Mouse (Mus musculus): ENCODE data around the gene Tef.

Gene Tef

DNA sequence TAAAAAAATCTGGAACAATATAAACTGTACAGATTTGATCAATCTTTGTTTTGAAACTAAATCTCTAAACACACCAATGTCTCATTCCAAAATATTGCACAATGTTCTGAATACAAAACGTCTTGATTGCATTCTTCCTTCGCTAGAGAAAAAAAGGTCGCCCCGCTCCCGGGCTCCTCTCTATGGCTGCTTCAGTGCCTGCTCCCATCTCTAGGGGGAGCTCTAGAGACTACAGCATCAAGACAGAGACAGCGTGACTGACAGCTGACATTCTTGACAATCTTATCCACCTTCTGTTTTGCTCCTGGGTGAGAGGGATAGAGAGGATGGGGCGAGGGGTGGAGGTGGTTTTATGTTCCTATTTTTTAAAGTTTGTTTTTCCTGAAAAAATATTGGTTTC, 46.1 kb downstream of the Tef start:
- DNase-seq (ENCODE audit: low spot score in 2 of 2), result peak; percentile 30 to 68

DNA sequence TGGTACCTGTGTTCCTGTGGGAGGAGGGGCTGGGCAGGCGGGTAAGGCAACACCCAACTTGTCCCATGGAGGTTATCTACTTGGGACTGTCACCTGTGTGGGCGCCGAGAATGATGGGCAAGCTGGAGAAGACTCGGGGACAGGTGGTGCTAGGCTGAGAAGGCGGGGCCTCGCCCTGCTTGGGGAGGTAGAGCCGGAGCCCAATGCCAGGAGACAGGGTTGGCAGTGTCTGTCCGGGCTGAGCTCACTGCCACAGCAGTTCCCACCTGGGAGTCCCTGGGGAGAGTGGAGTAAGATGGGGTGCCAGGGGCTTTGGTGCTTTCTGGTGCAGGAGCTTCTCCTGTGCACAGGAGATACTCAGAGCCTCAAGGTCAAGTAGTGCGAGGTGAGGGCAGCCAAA, 46.9 kb downstream of the Tef start:
- DNase-seq (ENCODE audit: low spot score in 2 of 2), result no peak

DNA sequence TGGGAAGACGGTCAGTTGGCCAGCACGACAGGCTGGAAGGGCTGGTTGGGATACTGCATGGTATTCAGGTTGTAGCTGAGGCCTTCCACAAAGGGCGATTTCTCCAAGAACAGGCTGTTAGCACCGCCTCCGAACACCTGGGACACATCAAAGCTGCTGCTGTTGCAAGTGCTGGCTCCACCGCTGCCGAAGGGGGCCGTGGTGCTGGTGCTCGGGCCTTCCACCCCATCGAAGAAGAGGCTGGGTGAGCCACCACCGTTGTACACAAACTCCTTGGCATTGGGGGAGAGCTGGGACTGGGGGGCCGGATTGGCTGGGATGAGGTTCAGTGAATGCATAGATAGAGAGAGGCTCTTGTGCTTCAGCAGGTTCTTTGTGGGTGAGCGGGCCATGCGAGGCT, 48.5 kb downstream of the Tef start:
- no peak for DNase-seq (ENCODE audit: low spot score in 2 of 2)

DNA sequence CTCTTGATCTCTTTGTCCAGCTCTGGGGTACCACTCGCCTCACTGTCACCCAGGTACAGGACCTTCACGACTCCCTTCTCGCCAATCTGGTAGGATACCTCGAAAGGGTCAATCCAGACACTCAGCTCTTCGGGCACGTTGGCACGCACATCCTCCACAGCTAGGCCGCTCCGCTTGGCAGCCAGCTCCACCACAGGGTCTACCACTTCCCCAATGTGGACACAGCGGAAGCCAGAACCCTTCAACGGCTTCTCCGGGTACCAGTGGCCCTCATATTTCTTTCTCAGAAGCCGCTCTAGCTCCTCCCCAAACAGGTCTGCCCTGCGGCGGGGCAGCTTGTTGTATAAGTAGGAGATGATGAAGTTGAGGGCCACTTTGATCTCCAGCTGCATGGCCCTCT, 49.2 kb downstream of the Tef start:
- DNase-seq (ENCODE audit: low spot score in 2 of 2), result peak; percentile 29 to 36

DNA sequence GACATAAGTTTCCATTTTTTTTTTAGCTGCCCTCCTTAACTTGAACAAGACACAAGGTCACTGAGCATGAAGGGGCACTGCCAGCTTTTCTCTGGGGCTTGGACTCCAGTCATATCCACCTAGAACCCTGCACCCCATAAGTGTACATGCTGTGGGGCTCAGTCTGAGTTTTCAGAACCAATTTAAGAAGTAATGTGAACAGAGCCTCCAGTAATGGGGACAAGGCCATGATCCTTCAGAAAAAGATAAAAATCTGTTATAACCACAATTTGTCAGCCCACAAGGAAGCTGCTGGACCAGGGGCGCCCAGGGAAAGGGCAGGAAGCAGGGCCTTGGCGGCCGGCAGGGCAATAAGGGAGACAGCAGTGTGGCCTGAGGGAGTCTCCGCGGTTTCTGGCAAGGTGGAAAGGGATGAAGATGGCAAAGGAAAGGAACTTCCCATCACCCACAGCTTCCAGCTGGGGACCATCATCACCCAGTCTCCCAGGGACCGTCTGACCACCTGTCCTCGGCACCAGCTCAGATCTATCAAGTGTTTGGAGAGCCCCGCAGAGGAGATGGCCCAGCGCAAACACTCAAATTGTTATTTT, 50.3 kb downstream of the Tef start:
- no peak for DNase-seq (ENCODE audit: low spot score in 2 of 2)

DNA sequence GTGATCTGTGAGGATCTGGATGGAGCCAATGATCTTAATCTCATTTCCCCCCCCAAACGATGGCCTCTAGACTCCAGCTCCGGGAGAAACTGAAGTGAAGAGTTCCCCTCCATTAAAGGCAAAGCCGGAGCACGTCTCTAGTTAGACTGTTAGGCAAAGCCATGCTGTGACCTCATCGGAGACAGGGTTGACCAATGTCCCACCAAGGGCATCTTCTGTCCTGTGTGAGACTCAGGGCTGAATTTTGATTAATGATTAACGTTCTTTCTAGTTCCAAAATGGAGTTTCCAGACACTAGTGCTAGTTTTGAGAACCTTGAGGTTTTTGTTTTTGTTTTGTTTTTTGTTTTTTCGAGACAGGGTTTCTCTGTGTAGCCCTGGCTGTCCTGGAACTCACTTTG, 50.9 kb downstream of the Tef start:
- no peak for DNase-seq (ENCODE audit: low spot score in 2 of 2)

DNA sequence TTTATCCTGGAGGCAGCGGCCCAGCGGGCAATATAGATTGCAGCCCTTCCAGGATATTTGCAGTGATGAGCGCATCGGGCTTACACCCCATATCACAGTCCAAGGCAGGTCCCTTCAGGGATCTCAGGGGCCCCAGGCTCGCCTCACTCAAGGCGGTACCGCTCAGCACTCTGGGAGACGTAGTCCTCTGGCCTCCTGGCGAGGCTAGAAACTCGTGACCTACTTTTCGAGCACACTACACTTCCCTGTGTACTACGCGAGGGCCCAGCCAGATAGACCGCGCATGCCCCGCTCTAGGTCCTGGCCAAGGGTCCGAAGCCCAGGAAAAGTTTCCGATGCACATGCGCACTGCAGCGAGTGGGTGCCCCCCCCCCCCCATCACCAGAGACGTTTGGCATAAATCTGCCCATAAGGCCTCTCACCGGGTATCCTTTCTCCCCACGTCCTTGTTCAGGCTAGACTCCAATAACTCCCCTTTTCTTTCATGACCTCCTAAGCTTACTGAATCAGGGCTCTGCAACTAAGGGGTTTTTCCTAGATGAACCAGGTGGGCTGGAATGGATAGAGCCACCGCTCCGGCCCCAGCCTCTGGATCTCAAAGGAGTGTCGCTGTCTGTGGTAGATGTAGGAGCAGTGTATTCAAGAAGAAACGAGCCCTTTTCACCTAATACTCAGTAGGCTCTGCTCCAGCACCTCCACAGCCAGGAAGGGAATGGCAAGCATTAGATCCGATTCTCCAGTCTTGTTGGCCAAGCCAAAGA, 54.0 kb downstream of the Tef start:
- peak; percentile 69 to 76 for DNase-seq (ENCODE audit: low spot score in 2 of 2)

DNA sequence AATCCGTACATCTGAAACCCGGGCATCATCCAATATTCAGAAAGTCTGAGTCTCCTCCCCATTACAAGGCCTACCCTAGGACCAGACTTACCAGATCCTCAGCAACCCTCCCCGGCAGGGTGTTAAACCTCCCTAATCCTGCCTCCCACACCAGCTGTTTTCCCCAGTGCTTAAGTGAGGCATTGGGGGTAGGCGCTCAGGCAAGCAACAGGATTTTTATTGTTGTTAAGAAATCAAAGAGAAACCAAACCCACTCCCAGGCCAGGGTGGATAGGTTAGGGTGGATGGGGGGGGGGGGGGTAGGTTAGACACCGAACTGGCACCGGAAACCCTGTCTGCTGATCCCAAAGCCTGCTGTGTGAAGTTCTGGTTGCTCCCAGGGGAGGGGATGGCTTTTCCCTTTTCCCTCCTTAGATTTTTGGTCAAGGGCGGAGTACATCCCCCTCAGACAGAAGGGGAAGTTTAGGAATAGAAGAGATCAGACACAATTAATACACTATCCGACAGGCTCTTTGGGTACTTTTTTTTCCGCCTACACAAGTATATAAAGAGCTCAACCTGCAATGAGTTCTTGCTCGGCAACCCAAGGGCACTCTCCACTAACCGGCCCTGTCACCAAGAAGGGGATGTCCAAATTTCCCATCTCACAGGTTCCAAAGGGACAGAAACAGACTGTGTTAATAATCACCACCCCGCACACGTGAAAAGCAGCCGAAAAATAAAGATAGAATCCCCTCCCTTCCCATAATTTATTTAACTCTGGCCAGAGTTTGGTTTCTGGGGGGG, 54.9 kb downstream of the Tef start:
- DNase-seq (ENCODE audit: low spot score in 2 of 2), result no peak

DNA sequence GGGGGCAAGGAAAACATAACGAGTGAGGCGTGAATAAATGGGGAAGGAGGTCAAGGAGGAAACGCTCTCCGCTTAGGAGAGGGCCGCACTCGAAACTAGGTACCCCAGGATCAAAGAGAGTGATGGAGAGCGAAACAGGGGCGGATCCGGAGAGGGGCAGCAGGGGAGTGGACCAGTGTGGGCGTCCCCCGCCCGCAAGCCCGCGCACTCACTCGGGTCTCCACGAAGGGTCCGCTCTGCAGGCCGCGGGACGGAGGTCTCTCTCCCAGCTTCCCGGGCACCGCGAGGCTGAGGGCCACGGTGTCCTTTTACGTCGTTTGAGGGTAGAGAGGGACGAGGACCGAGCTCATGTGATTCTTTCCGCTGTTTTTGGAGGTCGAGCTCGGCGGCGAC, 55.5 kb downstream of the Tef start:
- DNase-seq (ENCODE audit: low spot score in 2 of 2), result no peak

DNA sequence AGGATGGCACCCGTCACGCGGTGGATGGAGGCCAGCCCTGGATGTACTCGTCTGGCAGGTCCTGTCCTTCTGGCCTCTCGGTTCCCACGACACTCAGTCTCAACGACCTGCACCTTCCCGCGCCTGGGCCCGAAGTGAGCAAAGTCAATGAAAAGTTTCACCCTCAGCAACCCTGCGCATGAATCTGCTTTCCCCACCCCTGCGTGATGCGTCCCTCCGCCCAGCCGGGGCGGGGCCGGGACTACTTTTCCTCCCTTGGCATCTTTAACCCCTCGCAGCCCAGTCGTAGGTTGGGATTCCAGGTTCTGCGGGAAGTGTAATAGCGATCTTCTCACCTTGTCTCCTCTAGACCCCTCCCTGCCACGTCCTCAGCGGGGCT, 55.9 kb downstream of the Tef start:
- DNase-seq (ENCODE audit: low spot score in 2 of 2), result peak; percentile 75 to 86

DNA sequence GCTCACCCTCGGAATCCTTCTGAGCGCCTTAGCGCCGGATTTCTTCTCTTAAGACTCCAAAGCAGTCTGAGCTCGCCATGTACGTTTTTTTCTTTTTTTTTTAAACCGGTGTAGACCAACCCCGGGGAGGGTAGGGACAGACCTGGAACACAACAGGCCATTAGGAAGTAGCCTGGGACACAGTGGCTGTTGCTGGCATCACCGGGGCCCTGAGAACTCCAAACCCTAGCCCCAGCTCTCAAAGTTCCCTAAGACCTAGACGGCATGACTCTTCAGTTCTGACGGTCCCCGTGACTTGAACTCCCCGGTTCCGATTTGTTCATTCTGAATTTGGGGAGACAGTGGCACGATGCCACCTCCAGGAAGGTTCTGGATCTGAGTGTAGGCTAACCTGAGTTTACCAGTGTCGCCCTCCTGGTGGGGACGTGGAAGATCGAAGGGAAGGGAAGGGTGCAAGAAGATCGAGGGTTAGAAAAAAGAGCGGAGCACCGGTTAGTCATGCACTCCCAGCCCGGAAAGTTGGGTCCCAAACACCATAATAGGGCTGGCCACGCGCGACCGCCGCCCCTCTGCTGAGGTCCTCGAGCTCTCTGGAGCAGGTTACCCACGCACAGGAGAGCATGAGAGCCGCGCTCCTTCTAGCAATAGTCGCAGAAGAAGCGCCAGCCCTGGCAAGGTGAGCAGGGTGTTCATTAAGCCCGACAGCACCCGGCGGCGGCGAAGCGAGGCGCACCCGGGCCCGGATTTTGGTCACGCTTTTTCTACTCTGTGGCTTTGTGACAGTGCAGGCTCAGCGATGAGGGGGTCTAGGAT, 56.5 kb downstream of the Tef start, which contains the start of gene Tob2:
TSS of gene Tob2 (minus strand) at position 280 of the 813 bp plus-strand sequence.
- DNase-seq (ENCODE audit: low spot score in 2 of 2), result peak; percentile 46 to 68

DNA sequence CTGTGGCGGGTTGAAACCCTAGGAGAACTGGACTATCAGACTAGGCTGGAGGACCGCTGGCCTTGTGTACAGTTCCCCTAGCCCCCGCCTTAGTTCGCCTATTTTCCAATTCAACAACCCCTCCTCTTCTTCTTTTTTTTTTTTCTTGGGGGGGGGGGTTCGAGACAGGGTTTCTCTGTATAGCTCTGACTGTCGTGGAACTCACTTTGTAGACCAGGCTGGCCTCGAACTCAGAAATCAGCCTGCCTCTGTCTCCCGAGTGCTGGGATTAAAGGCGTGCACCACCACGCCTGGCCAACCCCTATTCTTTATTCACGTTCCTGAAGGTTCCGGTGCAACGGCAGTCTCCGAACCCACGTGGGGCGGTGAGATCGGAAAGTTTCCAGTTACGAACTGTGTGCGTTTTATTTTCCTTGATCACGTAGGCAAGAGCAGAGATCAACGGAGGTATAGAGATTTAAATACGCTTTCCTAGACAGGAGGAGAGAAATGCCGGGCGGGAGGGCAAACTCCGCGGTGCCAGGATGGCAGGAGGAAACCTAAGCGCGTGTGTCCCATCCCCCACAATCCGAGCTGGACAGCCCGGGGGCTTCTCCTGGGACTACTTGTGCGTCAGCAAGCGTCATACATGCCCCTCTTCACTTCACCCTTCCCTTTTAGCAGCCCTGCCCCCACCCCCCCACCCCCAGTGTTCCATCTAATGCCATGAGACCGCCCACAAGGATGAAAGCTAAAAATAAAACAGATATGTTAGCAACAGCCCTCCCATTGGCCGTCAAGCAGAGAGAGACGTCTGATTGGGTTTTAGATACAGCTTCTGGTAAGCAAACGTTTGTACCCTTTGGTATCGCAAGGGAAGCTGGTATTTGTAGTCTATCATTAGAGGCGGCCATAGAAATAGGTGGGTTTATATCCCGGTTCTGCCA, 57.4 kb downstream of the Tef start:
- peak; percentile 84 to 89 for DNase-seq (ENCODE audit: low spot score in 2 of 2)

DNA sequence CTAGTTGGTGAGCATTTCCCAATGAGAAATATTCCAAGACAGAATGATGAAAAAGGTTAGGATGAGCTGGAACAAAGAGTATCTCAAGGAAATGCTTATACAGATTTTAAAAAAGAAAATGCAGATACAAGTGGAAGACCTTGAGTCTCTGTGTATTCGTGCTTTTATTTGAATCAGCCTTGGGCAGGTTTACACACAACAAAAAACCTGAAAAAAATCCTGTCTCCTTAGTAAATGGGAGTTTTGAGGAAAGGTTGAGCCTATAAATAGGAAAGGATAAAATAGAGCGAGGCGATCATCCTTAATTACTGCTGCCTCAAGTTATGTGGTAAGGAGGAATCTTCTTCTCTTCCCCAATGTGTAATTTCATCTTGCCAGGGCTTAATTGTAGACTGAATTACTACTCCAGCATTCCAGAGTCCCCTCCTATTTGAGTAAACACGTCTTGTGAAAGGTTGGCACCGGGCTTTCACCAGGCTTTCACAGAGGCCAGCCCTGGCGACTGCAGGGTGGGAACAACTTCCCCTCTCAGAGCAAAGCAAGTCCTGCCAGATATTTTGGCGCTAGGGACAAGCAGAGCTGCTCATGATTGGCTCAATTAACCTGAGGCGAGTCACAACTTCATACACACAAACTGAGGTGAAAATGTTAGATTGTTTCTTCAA, 58.4 kb downstream of the Tef start:
- no peak for DNase-seq (ENCODE audit: low spot score in 2 of 2)

DNA sequence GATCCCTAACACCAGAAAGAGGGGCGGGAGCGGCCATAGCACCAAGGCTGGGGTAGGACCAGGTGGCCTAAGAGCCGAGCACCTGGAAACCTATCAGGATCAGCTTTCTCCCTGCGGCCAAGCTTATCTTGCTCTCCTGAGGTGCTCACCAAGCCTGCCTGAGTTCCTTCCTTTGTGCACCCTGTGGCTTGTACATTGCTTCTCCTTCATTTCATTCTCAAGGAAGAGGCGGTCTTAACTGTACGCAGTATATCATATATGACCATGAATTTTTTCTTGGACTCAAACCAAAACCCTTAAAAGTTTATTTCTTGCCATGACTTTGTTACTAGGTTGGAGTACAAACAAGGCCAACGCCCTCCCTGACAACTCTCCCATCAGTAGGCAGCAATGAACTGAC, 62.0 kb downstream of the Tef start:
- no peak for DNase-seq (ENCODE audit: low spot score in 2 of 2)

DNA sequence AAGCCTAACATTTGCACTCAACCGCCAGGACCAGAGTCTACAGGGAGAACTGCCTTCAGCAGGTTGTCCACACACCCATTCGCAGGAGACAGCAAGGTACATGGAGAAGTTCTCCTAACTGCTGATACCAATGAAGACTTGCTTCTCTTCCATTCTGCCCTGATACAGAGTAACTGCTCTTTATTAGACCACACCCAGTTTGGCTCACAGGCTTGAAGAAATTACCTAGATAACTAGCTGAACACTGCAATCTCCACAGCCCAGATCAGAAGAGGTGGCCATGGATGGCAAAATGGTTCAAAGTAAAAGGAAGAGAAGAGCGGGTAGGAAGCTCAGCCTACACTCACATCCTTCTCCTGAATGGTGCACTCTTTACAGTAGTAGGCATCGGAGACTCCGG, 67.8 kb downstream of the Tef start:
- DNase-seq (ENCODE audit: low spot score in 2 of 2), result no peak

DNA sequence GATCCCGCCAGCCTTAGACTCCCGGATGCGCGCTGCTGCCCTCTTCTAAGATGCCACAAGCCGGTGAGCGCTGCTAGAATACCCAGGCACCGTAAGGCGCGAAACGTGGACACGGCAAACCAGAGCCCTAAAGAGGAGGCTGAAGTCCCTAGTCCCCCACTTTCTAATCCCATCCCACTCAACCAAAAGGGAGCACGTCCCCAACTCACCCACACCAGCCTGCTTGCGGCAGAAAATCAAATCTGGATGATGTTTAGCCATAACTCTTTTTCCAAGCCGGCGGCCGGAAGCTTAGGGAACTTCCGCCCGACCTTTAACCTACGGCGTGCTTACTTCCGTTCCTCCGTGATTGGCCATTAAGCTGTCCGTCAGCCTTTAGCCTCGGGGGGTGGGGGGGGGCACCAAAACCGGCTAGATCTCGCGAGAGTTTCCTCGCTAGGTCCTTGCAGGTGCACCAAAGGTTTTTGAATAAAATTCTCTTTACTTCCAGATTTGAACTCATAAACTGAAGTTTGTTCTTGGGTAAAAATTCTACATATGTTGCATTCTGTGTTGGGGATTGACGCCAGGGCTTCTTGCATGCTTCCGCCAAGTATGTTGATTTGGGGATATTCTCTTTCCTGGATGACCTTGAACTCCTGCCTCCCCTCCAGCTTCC, 69.5 kb downstream of the Tef start, which contains the start of gene Phf5a:
TSS of gene Phf5a (minus strand) at position 308 of the 658 bp plus-strand sequence.
- peak; percentile 81 to 83 for DNase-seq (ENCODE audit: low spot score in 2 of 2)

DNA sequence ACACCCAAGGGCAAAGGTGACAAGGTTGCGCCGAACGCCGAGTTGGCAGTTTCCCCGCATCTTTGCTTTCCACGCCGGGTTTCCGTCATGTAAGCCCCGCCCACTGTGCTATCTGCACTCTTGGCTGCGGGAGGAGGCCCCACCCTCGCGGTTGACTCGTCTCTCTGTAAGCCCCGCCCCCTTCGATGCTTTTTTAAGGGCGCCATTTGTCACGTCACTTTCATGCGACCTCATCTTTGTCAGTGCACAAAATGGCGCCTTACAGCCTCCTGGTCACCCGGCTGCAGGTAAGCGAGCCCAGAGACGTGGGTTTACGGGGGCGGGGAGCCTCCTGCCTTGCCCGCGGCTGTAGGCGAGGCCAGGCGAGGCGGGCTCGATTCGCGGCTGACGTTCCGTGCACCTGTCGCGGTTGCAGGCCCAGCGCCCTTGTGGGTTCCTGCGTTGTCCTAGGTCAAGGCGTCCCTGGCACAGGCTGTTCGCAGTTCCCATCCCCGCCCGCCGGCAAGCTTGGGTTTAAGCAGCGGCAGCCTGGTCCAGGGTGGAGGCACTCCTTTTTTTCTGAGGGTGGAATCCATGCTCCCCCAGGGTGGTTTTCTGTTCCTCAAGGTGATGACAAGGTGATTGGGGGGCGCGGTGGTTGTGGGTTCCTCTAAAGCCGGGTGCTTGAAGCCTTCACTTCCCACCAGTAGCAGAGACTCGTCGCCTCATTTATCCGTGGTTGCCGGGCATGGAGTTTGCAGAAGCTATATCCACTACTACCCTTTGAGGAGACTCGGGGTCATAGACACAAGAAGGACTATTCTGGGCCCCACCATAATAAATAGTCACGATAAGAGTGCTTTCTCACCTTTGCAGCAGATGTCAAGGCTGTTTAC, 70.3 kb downstream of the Tef start, which contains the start of gene Aco2:
TSS of gene Aco2 (plus strand) at position 48 of the 875 bp plus-strand sequence.
- DNase-seq (ENCODE audit: low spot score in 2 of 2), result peak; percentile 99
